In the genomic region with DNA sequence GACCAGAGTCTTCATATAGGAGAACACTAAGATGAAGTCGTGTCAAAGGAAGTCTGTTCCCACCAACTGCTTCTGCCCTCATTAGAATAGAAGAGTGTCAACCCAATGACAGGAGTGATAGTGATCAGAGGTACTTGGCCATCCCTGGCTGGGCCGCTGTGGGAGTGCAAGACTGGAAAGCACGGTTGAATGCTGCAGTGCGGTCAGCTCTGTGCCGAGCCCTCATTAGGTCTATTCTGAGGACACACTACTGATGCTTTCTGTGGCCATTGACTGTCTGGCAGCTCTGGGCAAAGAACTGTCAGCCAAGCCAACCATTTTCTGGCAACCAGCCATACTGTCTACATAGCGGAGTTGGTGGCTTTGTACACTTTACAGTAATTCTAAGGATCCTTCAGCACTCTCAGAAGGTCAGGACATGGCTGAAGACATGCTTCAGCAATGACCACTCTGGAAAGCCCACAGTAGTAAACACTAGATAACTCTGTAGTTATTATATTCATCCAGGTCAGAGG, we compare ENCODE assay signal across 27 mouse cellular contexts. TPM values are rescaled to one million over a fixed set of nuclear protein-coding genes. Genes with fewer than 3 reads are reported as not detected.
DNase-seq lines count a peak whose midpoint lies in the region; ATAC-seq and TF ChIP-seq lines count a peak whose summit lies in the region.
"Had no signal": no experiment of that assay in that cellular context is flagged by ENCODE, and none has a peak within 500 bp of the region (broad histone marks: within the 10 kb centered on the region; RNA-seq: fewer than 3 reads in every experiment).

No protein-coding gene starts in this region.

- H3K27ac ChIP-seq in heart, postnatal 0 days (ENCODE audit: low read depth): no peak overlapping the region
- H3K27ac ChIP-seq in heart, embryonic 12.5 days (ENCODE audit: poor library complexity, severe bottlenecking): no peak overlapping the region
- H3K27ac ChIP-seq in lung, postnatal 0 days (ENCODE audit: low read length): no peak overlapping the region
- H3K27ac ChIP-seq: embryonic facial prominence, embryonic 12.5 days; heart, adult 2 months; hindbrain, embryonic 13.5 days; kidney, postnatal 0 days; liver, embryonic 14.5 days; stomach, embryonic 15.5 days had no signal

- DNase-seq in cerebellum, postnatal 14 days: peak; percentile 64 to 72
- no peak for DNase-seq in cerebellum, adult 11-12 months
- DNase-seq in heart, postnatal 0 days (ENCODE audit: low spot score): peak; percentile 2
- DNase-seq in lung, postnatal 0 days (ENCODE audit: low spot score): peak; percentile 25
- DNase-seq in lung, adult 2 months: no peak
- peak; percentile 28 to 40 for DNase-seq in lung, postnatal 4 days
- DNase-seq: cerebellum, adult 9-11 months; embryo, embryonic 11 days; gastrocnemius, postnatal 36 days; heart, adult 2 months; heart, postnatal 36 days; kidney, adult 8-10 months; layer of hippocampus, postnatal 36 days; liver; midbrain, embryonic 14.5 days; right cerebral cortex, postnatal 25 days had no signal

- no peak for TF ChIP-seq CTCF in heart, postnatal 0 days (IDR thresholded peaks at IDR 0.05; ENCODE audit: low read depth)
- TF ChIP-seq CTCF in lung, postnatal 0 days (IDR thresholded peaks at IDR 0.05): no peak
- TF ChIP-seq CTCF in lung, adult 2 months (IDR thresholded peaks at IDR 0.05; ENCODE audit: insufficient read depth, low read length): no peak

- no peak for TF ChIP-seq POLR2A in lung, adult 2 months (IDR thresholded peaks at IDR 0.05; ENCODE audit: borderline replicate concordance, extremely low read depth, low read depth, low read length)

- no peak for TF ChIP-seq EP300 in heart, postnatal 0 days (IDR thresholded peaks at IDR 0.05; ENCODE audit: low read depth)
- TF ChIP-seq EP300 in lung, postnatal 0 days (IDR thresholded peaks at IDR 0.05): no peak

- H3K9me3 ChIP-seq in heart, postnatal 0 days (replicated peaks; ENCODE audit: control insufficient read depth, low read length): no peaks in the 10 kb centered on the region
- no peaks in the 10 kb centered on the region for H3K9me3 ChIP-seq in heart, embryonic 12.5 days (replicated peaks)
- H3K9me3 ChIP-seq in lung, postnatal 0 days (ENCODE audit: low read length): no peaks in the 10 kb centered on the region
- H3K9me3 ChIP-seq: embryonic facial prominence, embryonic 12.5 days; heart, embryonic 15.5 days; hindbrain, embryonic 13.5 days; stomach, embryonic 15.5 days had no signal

- H3K9ac ChIP-seq in heart, postnatal 0 days (replicated peaks; ENCODE audit: low read depth, low read length): no peak overlapping the region
- no peak overlapping the region for H3K9ac ChIP-seq in heart, embryonic 12.5 days
- no peak overlapping the region for H3K9ac ChIP-seq in lung, postnatal 0 days (replicated peaks; ENCODE audit: low read depth)
- H3K9ac ChIP-seq: embryonic facial prominence, embryonic 12.5 days; heart, embryonic 15.5 days; hindbrain, embryonic 13.5 days; liver, embryonic 14.5 days; stomach, embryonic 15.5 days had no signal

- no peak overlapping the region for H3K4me2 ChIP-seq in heart, postnatal 0 days (ENCODE audit: low read depth, low read length)
- no peak overlapping the region for H3K4me2 ChIP-seq in heart, embryonic 12.5 days
- no peak overlapping the region for H3K4me2 ChIP-seq in lung, postnatal 0 days (replicated peaks; ENCODE audit: low read depth, low read length)
- H3K4me2 ChIP-seq: embryonic facial prominence, embryonic 12.5 days; heart, embryonic 15.5 days; hindbrain, embryonic 13.5 days; stomach, embryonic 15.5 days had no signal

- no peak for ATAC-seq in heart, postnatal 0 days (ENCODE audit: insufficient read depth, low read depth)
- ATAC-seq in heart, embryonic 12.5 days (ENCODE audit: insufficient number of reproducible peaks, low FRiP score): no peak
- 0 out of 2 replicates have a peak, but pooled peaks have one; percentile 9 for ATAC-seq in lung, postnatal 0 days
- ATAC-seq: forebrain, embryonic 14.5 days; intestine, embryonic 16.5 days had no signal

- no peaks in the 10 kb centered on the region for H3K27me3 ChIP-seq in heart, postnatal 0 days (ENCODE audit: control insufficient read depth, insufficient read depth, low read length)
- H3K27me3 ChIP-seq in heart, embryonic 12.5 days (replicated peaks): 0 out of 2 replicates have a peak, but pooled peaks cover 2% of the 10 kb centered on the region
- H3K27me3 ChIP-seq in lung, postnatal 0 days (replicated peaks; ENCODE audit: insufficient read depth, low read length): no peaks in the 10 kb centered on the region
- H3K27me3 ChIP-seq: embryonic facial prominence, embryonic 12.5 days; heart, embryonic 15.5 days; stomach, embryonic 15.5 days had no signal

- WGBS in heart, postnatal 0 days: 62% methylated on average over 6 of the region's 6 CpGs
- 75% methylated on average over 6 of the region's 6 CpGs for WGBS in heart, embryonic 12.5 days
- WGBS in lung, postnatal 0 days: 76% methylated on average over 6 of the region's 6 CpGs
- 75% methylated on average over 6 of the region's 6 CpGs for WGBS in lung, adult 2 months

- H3K4me1 ChIP-seq in heart, postnatal 0 days (ENCODE audit: control insufficient read depth, insufficient read depth): peaks cover 17% of the 10 kb centered on the region
- peaks cover 22% of the 10 kb centered on the region; the same call in 1 of the 2 replicates for H3K4me1 ChIP-seq in heart, embryonic 12.5 days (replicated peaks)
- H3K4me1 ChIP-seq in lung, postnatal 0 days (ENCODE audit: insufficient read depth, low read depth, low read length): peaks cover 13% of the 10 kb centered on the region; the same call in 1 of the 2 replicates
- no peaks in the 10 kb centered on the region; the same call in 1 of the 2 replicates for H3K4me1 ChIP-seq in lung, adult 2 months (ENCODE audit: control insufficient read depth, insufficient read depth, low read length)

- H3K36me3 ChIP-seq in heart, postnatal 0 days (replicated peaks; ENCODE audit: control insufficient read depth, insufficient read depth, low read length): no peaks in the 10 kb centered on the region
- no peaks in the 10 kb centered on the region for H3K36me3 ChIP-seq in heart, embryonic 12.5 days
- no peaks in the 10 kb centered on the region for H3K36me3 ChIP-seq in lung, postnatal 0 days (ENCODE audit: insufficient read depth, low read length)
- H3K36me3 ChIP-seq: embryonic facial prominence, embryonic 12.5 days; heart, embryonic 15.5 days; hindbrain, embryonic 13.5 days; stomach, embryonic 15.5 days had no signal

- no peak overlapping the region for H3K4me3 ChIP-seq in heart, postnatal 0 days (ENCODE audit: low read depth, low read length)
- H3K4me3 ChIP-seq in heart, embryonic 12.5 days: no peak overlapping the region
- no peak overlapping the region for H3K4me3 ChIP-seq in lung, postnatal 0 days (ENCODE audit: low read depth, low read length)
- H3K4me3 ChIP-seq in lung, adult 2 months (replicated peaks; ENCODE audit: extremely low read depth, low read depth, low read length): no peak overlapping the region
- H3K4me3 ChIP-seq: embryonic facial prominence, embryonic 12.5 days; heart, adult 2 months; heart, embryonic 15.5 days; hindbrain, embryonic 13.5 days; stomach, embryonic 15.5 days had no signal

RNA-seq across cellular contexts. Expression of a gene that starts 2.3 kb away (rescaled TPM):
- 39.5 and 49.7 TPM in 2 replicates for total RNA-seq in heart, postnatal 0 days (2014; rRNA removed; ENCODE audit: low replicate concordance)
- polyA plus RNA-seq in heart, postnatal 0 days (2015; fragmentation: Nextera tagmentation; extraction: Ambion mirVana): 17.8 and 17.9 TPM in 2 replicates
- polyA plus RNA-seq in heart, embryonic 12.5 days (2016; fragmentation: Nextera tagmentation; extraction: Ambion mirVana): 11.6 and 12.3 TPM in 2 replicates
- 5.1 and 5.4 TPM in 2 replicates for polyA plus RNA-seq in lung, postnatal 0 days (2015; fragmentation: Nextera tagmentation; extraction: Ambion mirVana)
- polyA plus RNA-seq in lung, adult 2 months (2012; rRNA removed): 2.3 and 3.5 TPM in 2 replicates
- total RNA-seq: MEL; monocyte, adult 5-6 weeks had no signal

Comparison
In these comparisons a context has a peak if more than half of its experiments do, and no peak if none do; other contexts are left out.
1. DNase-seq: peak in cerebellum, postnatal 14 days (2 of 2), heart, postnatal 0 days (single experiment), lung, postnatal 0 days (single experiment) and lung, postnatal 4 days (2 of 2); none in cerebellum, adult 11-12 months (single experiment) and lung, adult 2 months (single experiment).